Mouse (Mus musculus) neural tube, embryonic 11.5 days (tissue): ENCODE data around the gene Dffa. TPM values are rescaled to one million over a fixed set of nuclear protein-coding genes. Genes with fewer than 3 reads are reported as not detected.

Experiments
- polyA plus RNA-seq: library from polyadenylated mRNA; unstranded; fragments of >200 nt; fragmentation: Nextera tagmentation; extraction: Ambion mirVana; gene quantifications from 2 replicates; pipeline ENCODE4 v1.2.1, GENCODE M21; 2014

Dffa gene
- polyA plus RNA-seq, 1 experiment from 2014 or later: 34.4 TPM

Other genes starting within 250 kb of the Dffa start
- gene Pex14, start 4.3 kb upstream of the Dffa start, polyA plus RNA-seq: 43.0 and 43.1 TPM in 2 replicates
- gene Cort, start 22.6 kb downstream of the Dffa start, polyA plus RNA-seq: 0.51 TPM in 1 of 2 replicates, not detected in the other
- 36.7 and 43.0 TPM in 2 replicates for gene Cenps, start 33.5 kb downstream of the Dffa start, polyA plus RNA-seq
- gene Pgd, start 62.6 kb downstream of the Dffa start, polyA plus RNA-seq: 49.5 and 57.4 TPM in 2 replicates
- gene Kif1b, start 203.5 kb downstream of the Dffa start, polyA plus RNA-seq: 99.2 and 104 TPM in 2 replicates